Mouse (Mus musculus) thymus, adult 2 months (tissue): ENCODE measurements around the gene Frmd8.

Experiments
- CTCF ChIP-seq: fragments of 200-500 bp; IDR thresholded peaks from 2 replicates; pipeline ENCODE4 v1.5.1; 2012; ENCODE audit warnings: mild to moderate bottlenecking, control low read depth, low read length, moderate library complexity, borderline replicate concordance; ENCODE audit not compliant: control insufficient read depth, poor library complexity, insufficient read depth; ENCODE audit errors: extremely low read depth
- POLR2A ChIP-seq: fragments of 200-500 bp; IDR thresholded peaks from 2 replicates; pipeline ENCODE4 v1.6.1; 2012; ENCODE audit warnings: mild to moderate bottlenecking, low read length, control low read depth, moderate library complexity; ENCODE audit not compliant: control insufficient read depth, poor library complexity, insufficient read depth; ENCODE audit errors: extremely low read depth

- no peak for TF ChIP-seq POLR2A
- no peak for TF ChIP-seq CTCF
These were observed 48.0 kb downstream of the Frmd8 start for GRCm38 (mm10) chr19:5827044-5827443.
